Mouse (Mus musculus): ENCODE measurements around the gene Hemk1. TPM values are rescaled to one million over a fixed set of nuclear protein-coding genes. Genes with fewer than 3 reads are reported as not detected.

The Hemk1 gene
- total RNA-seq, 2 experiments from 2014 or later = 18.6 to 21.5 TPM

- intact Hi-C loops (cut with DNase I) = no loop called here
- TF ChIP-seq CTCF (IDR thresholded peaks at IDR 0.05) = no peak
- no peak overlapping the region for H3K4me3 ChIP-seq
- no peak for DNase-seq (ENCODE audit: extremely low spot score in 1 of 2, low spot score in 2 of 2)
- no peak overlapping the region for H3K27ac ChIP-seq
Observed at GRCm38 (mm10) chr9:107288105-107288650, 50.0 kb downstream of the Hemk1 start.

- TF ChIP-seq CTCF (IDR thresholded peaks at IDR 0.05) = no peak
- intact Hi-C loops (cut with DNase I) = no loop called here
- no peak overlapping the region for H3K4me3 ChIP-seq
- no peak for DNase-seq (ENCODE audit: extremely low spot score in 1 of 2, low spot score in 2 of 2)
- H3K27ac ChIP-seq = no peak overlapping the region
Observed at GRCm38 (mm10) chr9:107287294-107287693, 50.9 kb downstream of the Hemk1 start.

GRCm38 (mm10) chr9:107285009-107285408, 53.1 kb downstream of the Hemk1 start:
- Histone ChIP-seq H3K4me3 (no peak overlapping the region), H3K27ac (no peak overlapping the region)
- TF ChIP-seq CTCF (IDR thresholded peaks at IDR 0.05) = no peak
- no peak for DNase-seq (ENCODE audit: extremely low spot score in 1 of 2, low spot score in 2 of 2)
- intact Hi-C loops (cut with DNase I) = no loop called here

GRCm38 (mm10) chr9:107282951-107283350, 55.2 kb downstream of the Hemk1 start:
- no peak overlapping the region for H3K4me3 ChIP-seq
- no peak for TF ChIP-seq CTCF (IDR thresholded peaks at IDR 0.05)
- intact Hi-C loops (cut with DNase I) = no loop called here

GRCm38 (mm10) chr9:107281241-107281987, 56.7 kb downstream of the Hemk1 start:
- Histone ChIP-seq H3K27ac (no peak overlapping the region), H3K4me3 (no peak overlapping the region)
- no peak for DNase-seq (ENCODE audit: extremely low spot score in 1 of 2, low spot score in 2 of 2)
- no peak for TF ChIP-seq CTCF (IDR thresholded peaks at IDR 0.05)
- intact Hi-C loops (cut with DNase I) = no loop called here

More at GRCm38 (mm10) chr9:107282951-107283350, 55.2 kb downstream of the Hemk1 start:
- DNase-seq (ENCODE audit: extremely low spot score in 1 of 2, low spot score in 2 of 2) = no peak
- no peak overlapping the region for H3K27ac ChIP-seq

GRCm38 (mm10) chr9:107280322-107281027, 57.7 kb downstream of the Hemk1 start:
- H3K27ac ChIP-seq = no peak overlapping the region
- no peak for TF ChIP-seq CTCF (IDR thresholded peaks at IDR 0.05)
- DNase-seq (ENCODE audit: extremely low spot score in 1 of 2, low spot score in 2 of 2) = no peak
- H3K4me3 ChIP-seq = no peak overlapping the region
- intact Hi-C loops (cut with DNase I) = no loop called here

- intact Hi-C loops (cut with DNase I) = loop anchor here (5.0 kb wide), 1 partner anchor 112 kb away; no protein-coding TSS in a partner anchor
- Histone ChIP-seq H3K27ac (no peak overlapping the region), H3K4me3 (no peak overlapping the region)
- DNase-seq (ENCODE audit: extremely low spot score in 1 of 2, low spot score in 2 of 2) = no peak
- no peak for TF ChIP-seq CTCF (IDR thresholded peaks at IDR 0.05)
Observed at GRCm38 (mm10) chr9:107279378-107280321, 58.5 kb downstream of the Hemk1 start.

- Histone ChIP-seq H3K27ac (no peak overlapping the region), H3K4me3 (no peak overlapping the region)
- intact Hi-C loops (cut with DNase I) = loop anchor here (5.0 kb wide), 1 partner anchor 111 kb away; no protein-coding TSS in a partner anchor
- no peak for DNase-seq (ENCODE audit: extremely low spot score in 1 of 2, low spot score in 2 of 2)
- TF ChIP-seq CTCF (IDR thresholded peaks at IDR 0.05) = no peak
Observed at GRCm38 (mm10) chr9:107278527-107279377, 59.4 kb downstream of the Hemk1 start.

GRCm38 (mm10) chr9:107278126-107278525, 60.0 kb downstream of the Hemk1 start:
- Histone ChIP-seq H3K27ac (no peak overlapping the region), H3K4me3 (no peak overlapping the region)
- DNase-seq (ENCODE audit: extremely low spot score in 1 of 2, low spot score in 2 of 2) = no peak
- intact Hi-C loops (cut with DNase I) = loop anchor here (5.0 kb wide), 1 partner anchor 111 kb away; no protein-coding TSS in a partner anchor
- TF ChIP-seq CTCF (IDR thresholded peaks at IDR 0.05) = peak; percentile 68

GRCm38 (mm10) chr9:107277603-107278002, 60.5 kb downstream of the Hemk1 start:
- no peak for TF ChIP-seq CTCF (IDR thresholded peaks at IDR 0.05)
- no peak overlapping the region for H3K4me3 ChIP-seq
- H3K27ac ChIP-seq = no peak overlapping the region
- DNase-seq (ENCODE audit: extremely low spot score in 1 of 2, low spot score in 2 of 2) = no peak
- intact Hi-C loops (cut with DNase I) = loop anchor here (5.0 kb wide), 1 partner anchor 110 kb away; no protein-coding TSS in a partner anchor

Other genes with a start within 250 kb of the Hemk1 start
- gene Dock3, start 106.4 kb downstream of the Hemk1 start, total RNA-seq (2021) = 100 to 1,000 TPM; 216 to 221 TPM
- 1 to 10 TPM; 3.4 to 3.5 TPM for gene Mapkapk3, start 48.5 kb downstream of the Hemk1 start, total RNA-seq (2021)
- gene Cish, start 42.3 kb downstream of the Hemk1 start, total RNA-seq (2021) = 10 to 100 TPM in 1 of 2 experiments, 1 to 10 TPM in 1; 9.6 to 10.7 TPM
- gene 6430571L13Rik, start 2.3 kb upstream of the Hemk1 start, total RNA-seq (2021) = 1 to 10 TPM; 4.3 to 4.4 TPM
- gene Cacna2d2, start 61.3 kb upstream of the Hemk1 start, total RNA-seq (2021) = 10 to 100 TPM; 24.1 to 34.7 TPM
- 10 to 100 TPM; 35.3 to 35.6 TPM for gene Tmem115, start 195.6 kb upstream of the Hemk1 start, total RNA-seq (2021)
- 10 to 100 TPM; 14.7 to 16.7 TPM for gene Cyb561d2, start 203.8 kb upstream of the Hemk1 start, total RNA-seq (2021)
- 10 to 100 TPM; 39.7 to 48.3 TPM for gene Nprl2, start 203.9 kb upstream of the Hemk1 start, total RNA-seq (2021)
- 1 to 10 TPM; 3.8 to 4.7 TPM for gene Zmynd10, start 208.9 kb upstream of the Hemk1 start, total RNA-seq (2021)
- 10 to 100 TPM; 19.7 to 20.5 TPM for gene Rassf1, start 213.2 kb upstream of the Hemk1 start, total RNA-seq (2021)
- 10 to 100 TPM; 91.0 to 99.1 TPM for gene Tusc2, start 224.9 kb upstream of the Hemk1 start, total RNA-seq (2021)
- 10 to 100 TPM; 14.9 TPM for gene Hyal2, start 229.6 kb upstream of the Hemk1 start, total RNA-seq (2021)
- 1 to 10 TPM; 6.0 to 8.5 TPM for gene Hyal1, start 238.6 kb upstream of the Hemk1 start, total RNA-seq (2021)
- 10 to 100 TPM; 11.3 to 12.6 TPM for gene Naa80, start 240.5 kb upstream of the Hemk1 start, total RNA-seq (2021)
- gene Hyal3, start 242.5 kb upstream of the Hemk1 start, total RNA-seq (2021) = 1 to 10 TPM in 1 of 2 experiments, under 1 TPM in 1; 0.97 to 1.2 TPM
- gene Ifrd2, start 249.3 kb upstream of the Hemk1 start, total RNA-seq (2021) = 10 to 100 TPM; 10.5 to 10.9 TPM

All from left cerebral cortex, adult 2 months (tissue).